Mouse (Mus musculus): ENCODE results near the gene Tyw1.

The Tyw1 gene

DNA sequence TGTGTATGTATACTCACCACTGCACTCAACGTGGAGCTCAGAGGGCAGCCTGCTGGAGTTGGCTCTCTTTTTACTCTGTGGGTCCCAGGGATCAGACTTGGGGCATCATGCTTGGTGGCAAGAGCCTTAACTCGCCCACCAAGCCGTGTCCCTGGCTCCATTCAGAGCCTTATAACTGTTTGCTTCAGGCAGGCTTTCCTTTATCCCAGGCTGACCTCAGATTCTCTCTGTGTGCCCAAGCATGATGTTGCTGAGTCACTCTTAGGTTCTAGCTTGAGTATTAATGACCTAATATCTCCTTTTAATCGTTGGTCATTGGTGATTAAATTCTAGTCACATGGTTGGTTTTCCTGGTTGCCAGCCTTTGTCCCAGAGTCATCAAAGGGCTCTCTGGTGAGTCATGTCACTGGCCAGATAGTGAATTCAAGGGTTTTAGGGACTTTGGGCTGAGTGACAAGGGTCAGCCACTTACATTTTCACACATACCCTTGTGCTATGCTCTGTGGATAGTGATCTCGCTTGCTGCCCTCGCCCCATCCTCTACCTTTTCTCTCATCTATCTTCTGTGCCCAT lies 9.1 kb downstream of the Tyw1 start:
- DNase-seq (ENCODE audit: low read depth, low spot score) = no peak

DNA sequence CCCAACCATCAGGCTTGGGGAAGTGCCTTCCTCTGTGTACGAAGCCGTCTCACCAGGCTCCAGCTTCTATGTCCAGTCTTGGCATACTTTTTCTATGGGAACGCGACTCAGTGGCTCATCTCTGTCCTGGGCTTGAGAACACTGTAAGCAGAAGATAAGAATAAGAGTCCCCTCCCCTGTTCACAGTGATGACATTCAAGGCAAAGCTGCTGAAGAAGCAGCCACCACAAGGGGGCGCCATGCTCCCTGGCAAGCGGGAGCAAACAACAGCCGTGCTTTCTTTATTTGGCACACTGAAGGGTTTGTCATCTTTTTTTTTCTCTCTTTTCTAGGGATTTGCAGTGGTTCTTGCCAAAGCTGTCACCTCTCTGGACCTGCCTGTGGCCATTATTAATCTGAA lies 11.2 kb downstream of the Tyw1 start:
- DNase-seq (ENCODE audit: low read depth, low spot score) = peak; percentile 92

DNA sequence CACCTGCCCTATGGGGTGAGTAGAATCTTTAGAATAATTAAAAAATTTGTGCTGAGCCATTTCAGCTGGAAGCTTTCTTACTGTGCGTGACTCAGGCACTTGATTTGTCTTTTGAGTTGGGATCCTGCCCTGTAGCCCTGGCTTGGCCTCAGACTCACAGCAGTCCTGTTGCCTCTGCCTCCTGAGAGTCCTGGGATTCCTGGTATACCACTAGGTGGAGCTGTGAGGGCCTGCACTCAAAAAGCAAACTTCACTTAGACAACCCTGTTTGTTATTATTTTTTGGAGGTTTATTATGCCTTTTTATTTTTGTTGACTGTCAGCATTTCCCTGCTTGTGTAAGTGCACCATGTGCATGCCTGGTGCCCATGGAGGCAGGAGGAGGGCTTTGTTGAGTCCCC lies 11.9 kb downstream of the Tyw1 start:
- DNase-seq (ENCODE audit: low read depth, low spot score) = peak; percentile 75

DNA sequence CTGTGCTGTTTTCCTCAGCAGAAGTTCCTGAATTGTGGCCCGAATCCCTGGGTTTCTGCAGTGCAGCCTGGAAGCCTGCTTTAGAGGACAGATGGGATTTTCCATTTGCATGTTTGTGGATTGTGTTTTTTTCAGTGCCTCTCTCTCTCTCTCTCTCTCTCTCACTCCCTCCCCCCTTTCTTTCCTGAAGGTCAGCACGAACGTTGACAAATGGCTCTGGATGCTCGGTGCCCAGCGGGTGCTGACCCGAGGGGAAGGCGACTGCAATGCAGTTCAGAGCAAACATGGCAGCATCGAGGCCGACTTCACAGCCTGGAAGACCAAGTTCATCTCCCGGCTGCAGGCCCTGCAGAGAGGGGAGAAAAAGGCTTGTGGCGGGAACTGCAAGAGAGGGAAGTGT lies 13.6 kb downstream of the Tyw1 start:
- DNase-seq (ENCODE audit: low read depth, low spot score) = no peak

DNA sequence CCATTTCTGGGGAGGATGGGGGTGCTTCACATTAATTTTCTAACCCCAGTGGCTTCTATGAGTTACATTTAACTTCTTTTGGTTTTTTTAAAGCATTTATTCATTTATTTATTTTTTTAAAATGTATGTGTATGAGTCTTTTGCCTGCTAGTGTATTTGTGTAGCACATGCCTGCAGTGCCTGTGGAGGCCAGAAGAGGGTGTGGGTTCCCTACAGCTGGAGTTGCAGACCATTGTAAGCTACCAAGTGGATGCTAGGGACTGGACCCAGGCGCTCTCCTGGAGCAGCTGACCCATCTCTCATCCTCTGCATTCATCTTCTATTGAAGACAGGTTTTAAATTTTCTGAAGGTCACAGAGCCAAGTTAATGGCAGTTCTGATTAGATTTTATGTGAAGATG lies 16.9 kb downstream of the Tyw1 start:
- peak; percentile 53 for DNase-seq (ENCODE audit: low read depth, low spot score)

DNA sequence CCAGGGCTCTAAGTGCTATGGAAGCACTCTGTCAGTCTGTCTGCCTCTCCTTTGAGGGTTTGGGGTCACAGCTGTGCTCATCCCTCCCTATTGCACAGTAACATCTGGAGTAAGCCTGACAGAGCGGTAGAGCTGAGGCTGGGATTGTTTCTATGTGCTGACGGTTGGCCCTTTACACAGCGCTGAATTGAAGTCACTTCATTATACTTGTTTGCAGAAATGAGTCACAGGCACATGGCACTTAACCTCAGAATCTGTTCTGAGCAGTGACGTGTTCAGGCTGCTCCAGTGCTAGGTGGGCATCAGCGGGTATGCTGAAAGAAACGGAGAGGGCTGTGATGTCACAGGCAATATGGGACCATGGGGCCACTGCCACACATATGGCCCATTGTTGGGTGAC lies 17.6 kb downstream of the Tyw1 start:
- DNase-seq (ENCODE audit: low read depth, low spot score) = no peak

DNA sequence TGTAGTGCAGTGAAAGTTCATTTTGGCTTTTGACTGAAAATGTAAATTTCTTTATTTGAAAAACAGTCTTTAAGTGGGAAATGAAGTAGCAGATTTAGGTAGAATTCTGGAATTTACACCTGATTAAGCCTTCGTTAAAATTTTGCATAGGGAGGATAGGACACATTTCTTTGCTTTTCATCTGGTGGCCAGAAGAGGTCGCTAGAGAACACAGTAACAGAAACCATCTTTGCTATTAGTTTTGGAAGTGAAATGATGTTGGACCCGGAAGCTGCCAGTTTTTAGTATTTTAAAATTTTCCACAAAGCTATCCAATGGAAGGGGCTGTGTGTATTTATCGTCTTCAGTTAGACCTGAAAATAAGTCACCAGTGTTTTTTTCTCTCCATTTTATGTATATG lies 20.1 kb downstream of the Tyw1 start:
- DNase-seq (ENCODE audit: low read depth, low spot score) = peak; percentile 53

DNA sequence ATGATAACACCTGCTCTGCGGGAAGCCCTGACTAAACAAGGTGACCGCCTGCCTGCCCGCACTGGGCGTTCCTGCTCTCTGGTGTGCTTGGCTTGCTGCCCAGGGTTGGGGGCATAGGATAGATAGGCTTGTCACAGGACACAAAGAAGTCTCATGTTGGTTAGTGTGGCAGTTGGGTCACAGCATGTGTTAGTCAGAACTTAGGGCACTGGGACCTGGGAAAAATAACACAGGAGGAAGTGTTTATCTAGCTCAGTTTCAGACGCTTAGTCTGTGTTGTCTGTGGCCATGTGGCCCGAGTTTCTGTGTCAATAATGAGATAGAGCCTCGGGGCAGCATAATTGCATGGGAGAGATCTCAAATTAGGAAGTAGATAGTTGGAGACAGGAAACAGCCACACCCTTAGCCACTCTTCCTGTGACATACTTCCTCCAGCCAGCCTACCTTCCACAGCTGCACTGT lies 22.6 kb downstream of the Tyw1 start:
- DNase-seq (ENCODE audit: low read depth, low spot score) = no peak

DNA sequence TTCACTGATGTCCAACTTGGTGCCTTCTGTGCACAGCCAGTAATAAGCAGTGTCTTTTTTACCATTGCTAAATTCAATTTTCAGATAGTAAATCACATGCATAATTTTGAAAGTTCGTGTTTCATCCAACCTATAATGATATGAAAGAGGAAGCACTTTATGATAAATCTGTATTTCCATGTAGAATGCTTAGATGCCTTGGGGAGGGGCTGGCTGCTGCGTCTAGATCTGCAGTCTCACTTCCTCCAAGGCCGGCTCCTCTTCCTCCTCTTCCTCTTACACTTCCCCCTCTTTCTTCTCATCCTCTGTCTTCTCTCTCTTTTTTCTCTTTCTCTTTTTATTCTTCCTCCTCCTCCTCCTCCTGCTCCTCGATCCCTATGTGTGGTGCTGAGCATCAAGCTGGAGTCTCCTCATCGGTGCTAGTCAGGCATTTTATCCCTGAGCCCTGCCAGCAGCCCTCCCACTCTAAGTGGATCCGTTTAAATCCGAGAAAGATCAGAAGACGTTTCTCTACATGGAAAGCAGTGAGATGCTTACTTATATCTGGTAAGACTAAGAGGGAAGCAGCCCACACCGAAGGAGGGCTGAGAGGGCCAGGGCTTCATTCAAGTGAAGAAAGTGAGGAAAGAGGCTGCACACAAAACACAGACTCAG lies 27.8 kb downstream of the Tyw1 start:
- DNase-seq (ENCODE audit: low read depth, low spot score) = no peak

DNA sequence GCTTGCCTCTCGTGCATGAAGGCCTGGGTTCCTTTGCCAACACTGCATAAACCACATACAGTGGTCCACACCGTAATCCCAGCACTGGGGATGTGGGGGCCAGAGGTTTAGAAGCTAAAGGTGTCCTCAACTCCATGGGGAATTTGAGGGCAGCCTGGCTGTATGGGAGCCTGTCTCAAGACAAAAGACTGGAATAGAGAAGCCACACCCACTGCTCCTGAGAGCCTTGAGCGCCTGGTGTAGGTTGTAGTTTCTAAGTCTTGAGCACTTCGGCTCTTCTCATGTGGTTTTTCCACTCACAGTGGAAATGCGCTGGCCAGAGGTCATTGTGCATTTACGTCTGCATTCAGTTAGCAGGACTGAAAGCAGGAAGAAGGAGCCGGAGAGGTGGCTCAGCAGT lies 32.7 kb downstream of the Tyw1 start:
- peak; percentile 54 for DNase-seq (ENCODE audit: low read depth, low spot score)

DNA sequence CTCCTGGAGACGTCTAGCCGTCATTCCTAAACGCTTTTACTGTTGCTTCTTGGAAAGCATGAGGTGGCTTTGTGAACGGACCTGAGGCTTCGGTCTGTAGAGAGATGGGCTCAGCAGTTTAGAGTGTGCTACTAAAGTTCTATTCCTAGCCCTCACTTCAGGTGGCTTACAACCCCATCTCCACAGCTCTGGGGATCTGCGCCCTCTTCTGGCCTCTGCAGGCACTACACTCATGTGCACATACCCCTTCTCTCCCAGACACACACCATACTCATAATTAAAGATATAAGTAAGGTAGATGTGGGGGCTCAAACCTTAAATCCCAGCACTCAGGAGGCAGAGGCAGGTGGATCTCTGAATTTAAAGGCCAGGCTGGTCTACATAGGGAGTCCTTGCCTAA lies 34.8 kb downstream of the Tyw1 start:
- peak; percentile 65 for DNase-seq (ENCODE audit: low read depth, low spot score)

DNA sequence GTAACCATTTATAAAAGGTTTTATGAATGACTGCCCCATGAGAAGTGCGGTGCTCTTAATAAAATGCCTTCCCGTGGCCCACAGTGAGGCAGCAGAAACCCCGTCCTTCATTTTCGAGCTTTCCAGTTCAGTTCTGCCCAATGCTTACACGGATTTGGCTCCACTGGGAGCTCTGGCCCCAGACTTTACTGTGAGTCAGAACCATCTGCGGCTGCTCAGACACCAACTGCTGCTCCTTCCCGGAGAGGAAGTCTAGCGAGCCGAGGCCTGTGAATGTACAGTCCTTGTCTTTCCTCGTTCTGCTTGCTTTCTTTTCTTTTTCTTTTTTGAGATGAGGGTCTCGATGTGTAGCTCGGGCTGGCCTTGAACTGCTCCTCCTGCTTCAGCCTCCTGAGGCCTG lies 35.4 kb downstream of the Tyw1 start:
- DNase-seq (ENCODE audit: low read depth, low spot score) = no peak

DNA sequence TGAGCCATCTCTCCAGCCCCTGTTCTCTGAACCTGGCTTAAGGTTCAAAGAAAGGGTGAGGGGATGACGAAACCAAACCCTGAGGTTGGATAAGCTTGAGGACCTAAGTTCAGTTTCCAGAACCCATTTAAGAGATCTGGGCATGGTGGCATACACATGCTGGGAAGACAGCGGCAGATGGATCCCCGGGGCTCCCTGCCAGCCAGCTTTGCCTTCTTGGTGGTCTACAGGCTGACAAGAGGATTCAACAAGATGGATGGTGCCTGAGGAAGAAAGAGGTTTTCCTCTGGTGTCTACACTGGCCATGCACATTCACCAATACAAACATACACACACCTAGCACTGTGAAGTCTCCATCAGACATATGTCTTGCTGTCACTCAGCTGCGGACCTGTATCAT lies 37.6 kb downstream of the Tyw1 start:
- no peak for DNase-seq (ENCODE audit: low read depth, low spot score)

DNA sequence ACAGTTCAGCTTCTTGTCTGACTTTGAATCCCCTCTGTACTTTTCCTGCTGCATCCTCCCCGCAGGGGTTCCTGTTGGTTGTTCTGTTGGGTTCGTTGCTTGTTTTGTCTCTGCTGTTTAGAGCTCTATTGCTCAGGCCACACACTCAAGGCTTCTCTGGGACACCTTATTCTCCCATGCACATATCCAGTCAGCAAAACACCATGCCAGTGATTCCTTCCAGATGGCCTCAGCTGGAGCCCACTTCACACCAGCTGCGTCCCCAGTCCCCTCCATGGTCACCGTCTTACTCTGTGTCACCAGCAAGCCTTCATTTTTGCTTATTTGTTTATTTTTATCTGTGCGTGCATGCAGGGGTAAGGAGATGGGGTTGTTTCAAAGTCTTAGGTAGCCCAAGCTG lies 38.5 kb downstream of the Tyw1 start:
- no peak for DNase-seq (ENCODE audit: low read depth, low spot score)

DNA sequence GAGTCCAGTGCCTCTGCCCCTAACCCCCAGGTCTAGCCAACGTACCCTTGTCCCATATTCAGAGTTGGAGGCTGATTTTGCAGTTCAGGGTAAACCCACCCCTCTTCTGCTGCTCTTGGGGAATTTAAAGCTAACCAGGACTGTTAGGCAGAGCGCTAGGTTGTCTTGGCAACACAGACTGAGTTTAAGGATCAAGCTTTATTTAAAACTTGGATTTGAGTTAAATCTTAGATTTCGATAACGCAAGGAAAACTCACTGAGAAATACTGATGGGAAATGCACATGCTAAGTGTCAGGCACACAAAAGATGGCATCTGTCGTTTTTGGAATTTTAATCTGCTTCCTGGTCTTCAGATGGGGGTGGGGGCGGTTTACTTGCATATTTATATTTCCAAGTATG lies 39.2 kb downstream of the Tyw1 start:
- no peak for DNase-seq (ENCODE audit: low read depth, low spot score)

DNA sequence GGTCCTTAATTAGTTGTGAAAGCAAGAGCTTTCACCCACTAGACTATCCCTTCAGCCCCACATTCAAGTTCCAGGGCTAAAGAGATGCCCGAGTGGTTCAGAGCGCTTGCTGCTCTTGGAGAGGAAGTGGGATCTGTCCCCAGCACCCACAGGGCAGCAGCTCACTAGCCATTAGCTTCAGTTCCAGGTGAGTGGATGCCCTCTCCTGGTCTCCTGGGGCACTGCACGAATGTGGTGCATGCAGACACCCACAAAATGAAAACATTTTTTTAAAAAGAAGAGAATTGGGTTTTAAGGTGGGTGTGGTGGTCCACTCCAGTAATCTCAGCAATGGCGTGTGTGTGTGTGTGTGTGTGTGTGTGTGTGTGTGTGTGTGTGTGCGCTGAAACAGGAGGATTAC lies 40.7 kb downstream of the Tyw1 start:
- DNase-seq (ENCODE audit: low read depth, low spot score) = peak; percentile 68

DNA sequence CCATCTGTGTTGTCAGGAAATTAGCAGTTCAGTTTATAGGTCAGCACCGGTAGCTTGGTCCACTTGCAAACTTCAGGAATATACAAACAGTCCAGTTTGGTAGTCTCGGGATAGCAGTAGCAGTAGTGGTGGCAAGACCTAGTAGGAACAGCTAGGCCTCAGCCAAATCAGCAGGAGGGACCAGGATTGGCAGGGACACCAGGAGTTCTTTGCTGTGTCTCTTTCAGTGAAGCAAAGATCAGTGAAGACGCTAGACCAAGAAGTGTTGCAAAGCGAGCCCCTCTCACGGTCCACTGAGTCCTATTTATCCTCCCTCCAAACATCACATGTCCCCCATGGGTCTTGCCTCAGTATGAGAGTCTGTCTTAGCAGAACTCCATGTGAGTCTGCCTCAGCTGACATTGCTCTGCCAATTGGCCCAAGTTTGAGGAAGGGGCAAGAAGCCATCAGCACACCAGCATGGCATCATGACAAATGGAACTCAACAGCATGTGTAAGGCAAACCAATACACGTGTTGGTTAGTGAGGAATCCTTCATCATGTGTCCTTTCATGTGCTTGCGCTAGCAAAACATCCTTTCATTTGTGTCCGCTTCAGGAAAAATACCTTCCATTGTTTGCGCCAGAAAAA lies 43.5 kb downstream of the Tyw1 start:
- no peak for DNase-seq (ENCODE audit: low read depth, low spot score)

DNA sequence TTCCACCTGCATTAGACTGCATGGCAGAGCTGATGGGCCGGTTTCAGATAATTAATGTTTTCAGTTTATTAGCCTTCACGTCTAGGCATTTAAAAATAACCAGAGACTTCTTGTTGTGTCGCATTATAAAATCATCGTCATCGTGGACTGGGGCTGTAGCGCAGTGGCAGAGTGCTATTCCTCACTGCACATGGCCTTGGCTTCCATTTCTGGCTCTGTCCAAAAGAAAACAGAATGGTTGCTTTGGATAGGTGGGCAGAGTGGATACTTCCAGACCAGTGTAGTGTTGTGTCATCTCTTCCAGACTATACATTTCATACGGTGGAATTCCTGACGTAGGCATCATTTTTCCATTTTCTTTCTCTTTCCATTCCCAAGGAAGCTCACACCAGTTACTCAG lies 44.1 kb downstream of the Tyw1 start:
- no peak for DNase-seq (ENCODE audit: low read depth, low spot score)

DNA sequence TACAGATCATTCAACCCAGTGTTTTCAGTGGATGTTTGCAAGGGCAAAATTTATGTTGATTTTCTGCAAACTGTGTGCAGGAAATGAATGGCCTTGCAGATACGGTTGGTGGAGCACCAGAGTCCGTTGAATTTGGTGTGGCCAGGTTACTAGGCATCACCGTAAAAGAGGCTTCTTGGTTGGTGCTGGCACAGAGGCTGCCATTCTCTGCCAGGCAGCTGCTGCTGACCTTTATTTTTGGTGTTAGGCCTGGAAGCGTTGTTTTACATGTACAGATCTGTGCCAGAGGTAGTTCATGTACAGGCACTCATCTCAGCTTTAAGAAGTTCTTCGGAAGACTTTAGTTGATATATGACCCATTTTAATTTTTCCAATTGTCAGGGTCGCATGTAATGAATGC lies 48.2 kb downstream of the Tyw1 start:
- DNase-seq (ENCODE audit: low read depth, low spot score) = no peak

DNA sequence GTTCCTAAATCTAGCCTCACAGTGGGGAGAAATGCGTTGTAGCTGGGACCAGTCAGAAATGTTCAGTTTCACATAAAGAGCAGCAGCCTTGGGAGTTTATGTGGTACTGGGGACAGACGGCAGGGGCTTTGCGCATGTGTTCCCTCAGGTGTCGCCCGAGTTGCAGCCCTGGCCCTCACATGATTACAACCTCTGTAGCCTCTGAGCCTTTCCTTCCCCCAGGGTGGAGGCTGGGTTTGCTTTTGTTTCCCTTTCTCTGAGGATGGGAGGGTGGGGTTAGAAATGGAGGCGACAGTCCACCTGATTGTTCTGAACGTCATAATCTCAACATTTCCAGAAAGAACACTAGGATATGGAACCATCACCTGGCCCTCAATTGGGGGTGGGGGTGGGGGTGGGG lies 52.5 kb downstream of the Tyw1 start:
- peak; percentile 80 for DNase-seq (ENCODE audit: low read depth, low spot score)

DNA sequence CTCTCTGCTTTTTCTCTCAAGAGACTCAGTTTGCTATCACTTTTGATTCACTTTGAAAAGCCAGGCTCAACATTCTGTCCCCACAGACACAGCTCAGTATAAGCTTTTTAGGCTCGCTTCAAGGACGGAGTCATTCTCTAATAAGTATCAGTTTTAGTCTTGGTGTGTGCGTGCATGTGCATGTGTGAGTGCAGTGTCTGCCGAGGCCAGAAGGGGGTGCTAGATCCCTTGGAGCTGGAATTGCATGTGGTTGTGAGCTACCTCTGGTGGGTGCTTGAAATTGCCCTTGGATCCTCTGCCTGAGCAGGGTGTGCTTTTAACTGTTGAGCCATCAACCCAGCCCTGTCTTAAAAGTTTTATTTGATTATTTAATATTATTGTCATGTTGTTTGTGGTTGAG lies 54.7 kb downstream of the Tyw1 start:
- DNase-seq (ENCODE audit: low read depth, low spot score) = peak; percentile 74

DNA sequence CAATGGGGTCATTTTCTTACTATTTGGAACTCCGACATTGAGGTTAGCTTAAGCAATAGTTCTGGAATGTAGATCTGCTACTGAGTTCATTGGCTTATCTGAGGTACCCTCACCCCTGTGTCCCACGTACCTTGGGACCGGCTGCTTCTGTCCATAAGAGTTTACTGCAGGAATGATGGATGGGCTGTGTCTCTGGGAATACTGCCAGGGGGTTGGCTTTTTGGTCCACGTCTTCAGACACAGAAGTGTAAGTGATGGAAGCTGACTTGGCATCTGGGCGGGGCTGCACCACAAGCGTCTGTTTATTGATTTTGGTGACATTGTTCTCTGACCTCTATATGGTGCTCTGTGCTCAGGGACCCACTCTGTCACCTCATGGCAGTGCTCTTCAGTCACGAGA lies 55.4 kb downstream of the Tyw1 start:
- DNase-seq (ENCODE audit: low read depth, low spot score) = no peak

DNA sequence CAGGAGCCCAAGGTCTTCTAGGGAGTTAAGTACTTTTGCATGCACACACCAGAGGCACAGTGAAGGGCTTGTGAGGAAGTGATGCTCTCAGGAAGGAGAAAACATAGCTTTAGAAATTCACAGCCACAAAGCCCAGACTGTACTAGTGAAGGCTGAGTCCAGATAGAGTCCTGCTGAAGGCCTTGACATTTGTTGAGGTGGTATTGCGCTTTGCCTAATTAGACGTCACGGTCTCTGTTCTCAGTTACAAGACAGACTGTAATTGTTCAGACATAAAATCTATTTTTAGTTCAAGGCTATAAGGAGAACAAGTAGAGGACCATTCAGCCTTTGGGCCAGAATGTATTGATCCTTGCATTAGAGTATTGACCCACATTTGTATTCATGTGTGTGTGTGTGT lies 58.1 kb downstream of the Tyw1 start:
- DNase-seq (ENCODE audit: low read depth, low spot score) = no peak

All from ZHBTc4 (cell line).